Mouse (Mus musculus) mammary gland, adult 2 months (tissue): ENCODE results near the gene Scamp4. TPM values are rescaled to one million over a fixed set of nuclear protein-coding genes. Genes with fewer than 3 reads are reported as not detected.

Experiments used
- polyA plus RNA-seq: library from polyadenylated mRNA; depleted of rRNA; stranded (reverse); fragments of >200 nt; gene quantifications from 2 replicates; pipeline ENCODE4 v1.2.3, GENCODE M21; 2012; ENCODE audit warnings: low replicate concordance; rRNA removed

Scamp4 gene
- polyA plus RNA-seq, result 135 and 145 TPM in 2 replicates

DNA sequence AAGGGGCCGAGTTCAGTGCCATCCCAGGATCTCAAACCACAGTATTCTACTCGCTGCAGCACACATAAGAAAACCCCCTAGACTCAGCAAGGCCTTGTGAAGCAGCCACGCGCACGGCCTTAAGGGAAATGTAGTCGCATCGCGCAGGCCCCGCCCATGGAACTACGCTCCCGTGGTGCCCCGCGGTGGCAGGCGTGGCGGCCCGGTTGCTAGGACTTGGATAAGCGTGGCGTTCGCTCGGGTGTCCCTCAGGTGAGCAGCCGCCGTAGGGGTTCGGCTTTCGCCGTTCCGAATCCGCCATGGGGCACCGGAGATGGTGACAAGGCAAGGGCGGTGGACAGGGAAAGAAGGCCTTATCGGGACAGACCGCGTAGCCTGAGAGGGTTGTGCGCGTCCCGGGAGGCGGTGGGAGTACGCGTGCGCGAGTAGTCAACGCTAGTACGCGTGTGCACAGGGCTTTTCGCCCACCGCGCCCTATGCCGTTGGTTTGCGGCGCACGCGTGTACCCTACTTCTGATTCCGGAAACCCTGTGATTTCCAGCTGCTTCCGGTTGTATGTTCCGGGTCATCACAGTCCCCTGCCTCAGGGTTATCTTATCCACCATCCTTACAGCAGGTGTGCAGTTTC lies at the start of gene Scamp4, which contains the start of gene Adat3:
Gene Scamp4, plus strand, starts transcription at position 175 of the 628 bp plus-strand sequence.
Gene Adat3, plus strand, starts transcription at position 183 of the 628 bp plus-strand sequence.

DNA sequence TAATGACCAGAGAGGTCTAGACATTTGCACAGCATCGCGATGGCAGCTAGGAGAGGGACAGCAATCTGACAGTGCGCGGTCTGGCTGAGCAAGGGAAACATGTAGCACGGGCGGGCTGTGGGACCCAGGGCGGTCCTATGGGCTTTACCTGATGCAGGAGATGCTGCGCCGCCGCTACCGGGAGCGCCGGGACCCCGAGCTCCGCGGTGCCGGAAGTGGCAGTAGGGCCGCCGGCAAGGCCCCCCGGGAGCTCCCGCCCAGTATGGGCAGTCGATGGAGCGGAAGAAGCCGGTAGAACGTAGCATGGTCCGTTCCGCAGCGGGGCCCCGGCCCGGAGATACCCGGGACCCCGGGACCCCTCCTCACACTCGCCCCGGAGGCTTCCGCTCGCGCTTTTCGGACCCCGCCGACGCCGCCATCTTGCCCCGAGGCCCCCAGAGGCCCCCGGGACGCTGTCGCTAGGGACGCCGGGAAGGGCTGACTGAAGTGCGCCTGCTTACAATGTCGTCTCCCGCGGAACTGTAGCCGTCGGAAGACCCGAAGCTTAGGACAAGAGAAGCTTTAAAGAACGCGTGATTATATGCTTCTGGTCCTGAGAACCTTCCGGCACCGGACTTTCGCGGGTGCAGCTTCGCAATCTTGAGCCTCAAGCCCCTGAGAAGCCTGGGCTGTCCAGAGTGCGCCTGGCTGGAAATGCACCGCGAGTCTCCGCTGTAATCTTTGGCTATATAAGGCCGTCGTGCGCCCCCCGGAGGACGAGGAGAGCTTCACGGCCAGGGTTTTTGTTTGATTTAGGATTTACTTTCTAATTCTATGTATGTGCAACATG lies 41.3 kb upstream of the Scamp4 start, which contains the start of gene Rexo1:
Gene Rexo1, minus strand, starts transcription at position 445 of the 829 bp plus-strand sequence.

DNA sequence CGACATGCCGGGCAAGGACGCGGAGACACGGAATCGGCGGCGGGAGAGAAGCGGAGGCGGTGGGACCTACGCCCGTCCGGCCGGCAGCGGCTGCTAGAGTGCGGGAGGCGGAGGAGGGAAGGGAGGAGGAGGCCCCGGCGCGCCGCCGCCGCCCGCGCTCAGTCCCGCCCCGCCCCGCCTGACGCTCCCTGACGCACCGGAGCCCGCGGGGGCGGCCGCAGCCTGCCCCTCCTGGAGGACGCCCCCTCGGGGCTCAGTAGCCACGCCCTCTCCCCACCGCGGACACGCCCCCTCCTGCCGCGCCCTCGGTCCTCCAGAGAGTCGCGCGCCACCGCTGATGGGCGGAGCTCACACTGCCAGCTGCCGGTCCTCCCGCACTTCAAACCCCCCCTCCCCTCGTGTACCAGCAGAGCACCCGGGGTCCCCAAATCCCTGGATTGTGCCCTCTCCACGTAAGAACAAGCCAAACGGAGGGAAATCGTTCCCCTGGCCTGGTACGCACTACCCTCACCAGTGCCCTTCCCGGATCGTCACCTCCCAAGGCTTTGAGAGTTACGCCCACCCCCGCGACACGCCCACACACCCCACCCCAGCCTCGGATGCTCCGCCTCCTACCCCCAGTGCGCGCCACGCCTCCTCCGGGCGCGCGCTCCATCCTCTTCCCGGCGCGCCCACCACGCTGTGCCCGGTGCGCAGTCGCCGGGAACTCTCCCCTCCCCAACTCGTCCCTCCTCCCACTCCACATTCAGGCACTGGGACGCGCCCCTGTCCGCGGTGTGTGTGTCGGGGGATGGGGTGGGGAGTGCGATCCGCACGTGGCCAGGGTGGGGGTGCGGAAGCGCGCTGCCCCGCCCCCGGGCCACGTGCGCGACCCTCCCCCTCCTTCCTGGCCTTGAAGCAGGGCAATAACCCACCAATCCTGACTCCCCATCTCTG lies 25.2 kb upstream of the Scamp4 start, which contains the start of gene Klf16:
Gene Klf16, minus strand, starts transcription at position 127 of the 936 bp plus-strand sequence.

DNA sequence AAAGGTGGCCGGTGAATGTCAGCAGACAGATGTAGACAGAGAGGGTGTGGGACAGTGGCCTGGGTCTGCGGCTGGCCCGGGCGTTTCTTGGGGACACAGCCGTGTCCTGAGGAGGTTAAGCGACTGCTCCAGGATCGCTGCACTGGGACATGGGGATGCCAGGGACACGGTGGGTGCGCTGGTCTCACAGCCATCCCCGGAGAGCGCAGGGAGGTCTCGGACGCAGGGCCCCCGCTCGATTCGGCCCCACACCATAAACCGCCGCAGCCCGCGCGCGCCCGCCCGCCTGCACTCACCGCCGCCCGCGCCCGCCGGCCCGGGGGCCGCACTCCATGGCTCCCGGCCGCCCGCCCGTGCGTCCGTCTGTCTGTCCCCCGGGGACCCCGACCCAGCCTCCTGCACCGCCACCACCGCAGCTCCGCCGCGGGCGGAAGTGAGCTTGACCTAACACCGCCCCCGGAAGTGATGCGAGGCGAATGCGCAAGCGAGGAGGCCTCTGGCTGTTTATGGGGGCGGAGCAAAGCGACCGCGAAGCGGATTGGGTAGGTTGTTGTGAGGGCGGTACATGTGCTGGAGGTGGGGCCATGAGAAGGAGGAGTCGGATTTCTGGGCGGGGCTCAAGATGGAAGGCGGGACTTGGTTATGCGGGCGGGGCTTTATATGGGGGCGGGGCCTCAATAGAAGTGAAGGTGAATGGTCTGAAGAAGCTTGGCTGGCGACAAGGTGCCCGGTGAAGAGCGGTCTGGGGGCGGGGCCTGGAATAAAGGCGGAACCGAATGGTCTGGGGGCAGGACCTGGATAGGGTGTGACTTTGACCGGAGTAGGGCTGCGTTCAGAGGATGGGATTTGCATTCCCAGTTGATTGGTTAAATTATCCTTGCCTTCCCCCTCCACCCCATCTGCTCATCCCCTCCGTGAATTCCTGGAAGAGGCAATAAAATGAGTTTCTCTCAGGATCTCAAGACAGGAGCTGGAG lies 12.5 kb upstream of the Scamp4 start, which contains the start of gene Abhd17a:
Gene Abhd17a, minus strand, starts transcription at position 463 of the 976 bp plus-strand sequence.

DNA sequence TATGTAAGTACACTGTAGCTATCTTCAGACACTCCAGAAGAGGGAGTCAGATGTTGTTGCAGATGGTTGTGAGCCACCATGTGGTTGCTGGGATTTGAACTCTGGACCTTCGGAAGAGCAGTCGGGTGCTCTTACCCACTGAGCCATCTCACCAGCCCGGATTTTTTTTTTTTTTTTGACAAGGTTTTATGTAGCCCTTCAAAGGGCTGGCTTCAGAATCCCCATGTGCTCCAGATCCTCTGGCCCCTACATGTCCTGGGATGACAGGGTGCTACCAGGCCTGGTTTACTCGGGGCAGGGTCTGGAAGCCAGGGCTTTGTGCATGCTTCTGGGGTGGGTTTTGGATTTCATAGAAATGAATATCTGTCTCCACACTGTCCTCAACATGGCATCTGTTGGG lies 3.0 kb downstream of the Scamp4 start, which contains the start of gene Gm49322:
Gene Gm49322, plus strand, starts transcription at position 301 of the 400 bp plus-strand sequence.

DNA sequence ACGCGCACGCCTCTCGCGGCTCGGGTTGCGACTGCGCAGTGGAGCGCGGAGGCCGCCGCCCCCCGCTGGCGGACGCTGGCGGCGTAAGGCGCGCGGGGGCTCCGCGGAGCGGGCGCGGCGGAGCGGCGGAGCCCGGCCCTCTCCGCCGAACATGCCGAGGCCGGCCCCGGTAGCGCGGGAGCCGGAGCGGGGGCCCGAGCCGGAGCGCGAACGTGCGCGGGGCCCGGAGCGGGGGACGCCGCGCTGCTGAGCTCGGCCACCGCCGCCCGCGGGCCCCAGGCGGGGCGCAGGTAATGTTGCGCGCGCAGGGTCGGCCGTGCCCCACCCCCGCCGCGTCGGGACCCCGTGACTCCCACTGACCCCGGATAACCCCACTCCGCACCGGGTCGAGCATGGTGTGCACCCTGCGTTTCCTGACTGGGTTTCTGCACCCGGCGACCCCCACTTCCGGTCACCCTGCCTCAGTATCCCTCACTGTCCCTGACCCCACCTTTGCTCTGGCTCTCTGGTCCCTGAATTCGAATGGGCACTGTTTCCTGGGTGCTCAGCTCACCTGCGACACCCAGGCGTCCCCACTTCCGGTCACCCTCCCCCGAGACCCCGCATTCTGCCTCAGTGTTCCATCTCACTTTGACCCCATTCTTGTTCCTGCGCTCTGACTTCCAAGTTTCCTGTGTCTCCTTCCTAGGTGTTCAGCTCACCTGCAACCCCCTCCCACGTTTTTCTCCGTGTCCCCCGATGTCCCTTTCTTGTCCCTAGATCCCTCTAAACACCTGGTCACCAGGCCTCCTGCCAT lies 20.2 kb downstream of the Scamp4 start, which contains the start of gene Csnk1g2:
Gene Csnk1g2, plus strand, starts transcription at position 178 of the 796 bp plus-strand sequence.

DNA sequence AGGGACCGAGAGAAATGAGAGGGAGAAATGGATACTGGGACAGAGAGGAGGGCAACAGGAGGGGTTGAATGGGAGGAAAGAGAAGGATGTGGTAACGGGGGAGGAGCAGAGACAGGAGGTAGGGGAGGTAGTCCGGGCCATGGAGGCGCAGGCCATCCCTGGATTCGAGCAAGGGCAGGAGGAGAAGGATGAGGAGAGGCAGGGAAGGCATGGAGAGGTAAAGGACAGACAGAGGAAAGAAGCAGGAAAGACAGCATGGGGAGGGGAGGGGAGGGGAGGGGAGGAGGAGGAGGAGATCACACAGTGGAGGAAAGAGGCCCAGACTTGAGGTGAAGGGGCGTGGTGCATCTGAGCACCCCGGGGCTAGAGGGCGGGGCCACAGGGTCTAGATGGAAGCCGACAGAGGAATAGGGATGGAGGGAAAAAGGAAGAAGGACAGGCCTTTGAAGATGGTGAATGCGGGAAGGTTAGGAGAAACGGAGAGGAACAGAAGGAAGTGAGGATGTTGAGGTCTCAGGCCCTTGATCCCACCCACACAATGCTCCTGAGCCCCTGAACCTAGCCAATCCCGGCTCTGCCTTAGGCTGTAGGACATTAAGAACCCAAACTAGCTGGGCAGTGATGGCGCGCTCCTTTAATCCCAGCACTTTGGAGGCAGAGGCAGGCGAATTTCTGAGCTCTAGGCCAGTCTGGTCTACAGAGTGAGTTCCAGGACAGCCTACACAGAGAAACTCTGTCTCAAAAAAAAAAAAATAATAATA lies 54.4 kb downstream of the Scamp4 start, which contains the start of gene Btbd2:
Gene Btbd2, minus strand, starts transcription at position 209 of the 761 bp plus-strand sequence.

Other genes starting within 250 kb of the Scamp4 start
- 2.2 and 3.0 TPM in 2 replicates for gene Plk5, start 246.4 kb upstream of the Scamp4 start, polyA plus RNA-seq
- 13.8 and 47.5 TPM in 2 replicates for gene Mex3d, start 215.2 kb upstream of the Scamp4 start, polyA plus RNA-seq
- 134 and 161 TPM in 2 replicates for gene Mbd3, start 203.3 kb upstream of the Scamp4 start, polyA plus RNA-seq
- gene Uqcr11, start 196.0 kb upstream of the Scamp4 start, polyA plus RNA-seq, result 1,950 and 2,616 TPM in 2 replicates
- gene Tcf3, start 169.2 kb upstream of the Scamp4 start, polyA plus RNA-seq, result 78.7 and 199 TPM in 2 replicates
- not detected in 2 replicates for gene Onecut3, start 108.0 kb upstream of the Scamp4 start, polyA plus RNA-seq
- gene Atp8b3, start 63.7 kb upstream of the Scamp4 start, polyA plus RNA-seq, result 0.05 and 0.06 TPM in 2 replicates
- gene Rexo1, start 41.3 kb upstream of the Scamp4 start, polyA plus RNA-seq, result 51.6 and 93.8 TPM in 2 replicates
- 17.2 and 59.7 TPM in 2 replicates for gene Klf16, start 25.6 kb upstream of the Scamp4 start, polyA plus RNA-seq
- gene Abhd17a, start 12.5 kb upstream of the Scamp4 start, polyA plus RNA-seq, result 205 and 464 TPM in 2 replicates
- gene Adat3, start within 50 bp of the Scamp4 start, polyA plus RNA-seq, result 11.8 and 32.4 TPM in 2 replicates
- 2.7 and 3.6 TPM in 2 replicates for gene Gm49322, start 3.1 kb downstream of the Scamp4 start, polyA plus RNA-seq
- 181 and 382 TPM in 2 replicates for gene Csnk1g2, start 20.0 kb downstream of the Scamp4 start, polyA plus RNA-seq
- gene Btbd2, start 54.2 kb downstream of the Scamp4 start, polyA plus RNA-seq, result 87.3 and 118 TPM in 2 replicates
- 740 and 1,180 TPM in 2 replicates for gene Mknk2, start 75.2 kb downstream of the Scamp4 start, polyA plus RNA-seq
- gene Mob3a, start 99.1 kb downstream of the Scamp4 start, polyA plus RNA-seq, result 80.9 and 125 TPM in 2 replicates
- gene Izumo4, start 99.3 kb downstream of the Scamp4 start, polyA plus RNA-seq, result 46.0 and 58.0 TPM in 2 replicates
- gene Ap3d1, start 139.4 kb downstream of the Scamp4 start, polyA plus RNA-seq, result 127 and 144 TPM in 2 replicates
- gene Dot1l, start 152.3 kb downstream of the Scamp4 start, polyA plus RNA-seq, result 18.6 and 59.0 TPM in 2 replicates
- 28.5 and 70.7 TPM in 2 replicates for gene Sf3a2, start 195.3 kb downstream of the Scamp4 start, polyA plus RNA-seq
- gene Plekhj1, start 195.8 kb downstream of the Scamp4 start, polyA plus RNA-seq, result 48.7 and 79.2 TPM in 2 replicates
- 0.47 and 3.1 TPM in 2 replicates for gene Amh, start 202.4 kb downstream of the Scamp4 start, polyA plus RNA-seq
- gene Jsrp1, start 210.6 kb downstream of the Scamp4 start, polyA plus RNA-seq, result 0.38 and 44.2 TPM in 2 replicates
- gene Oaz1, start 223.8 kb downstream of the Scamp4 start, polyA plus RNA-seq, result 1,126 and 1,128 TPM in 2 replicates
- gene Lingo3, start 241.2 kb downstream of the Scamp4 start, polyA plus RNA-seq, result 3.3 TPM in 1 of 2 replicates, not detected in the other